Mouse (Mus musculus) neural tube, embryonic 13.5 days (tissue): ENCODE data around the gene Olfr554. TPM values are rescaled to one million over a fixed set of nuclear protein-coding genes. Genes with fewer than 3 reads are reported as not detected.
A peak's percentile ranks its signal among the peaks of the same experiment; 100 is the strongest.

Source experiments
- ATAC-seq: fragments of 200-750 bp; cut with Nextera tagmentation; 2 replicates; pipeline ENCODE4 v1.8.0; 2017; ENCODE audit warnings: low read depth, mild to moderate bottlenecking, moderate TSS enrichment, moderate library complexity
- H3K27ac ChIP-seq: fragments of 300-500 bp; sonication (generic); replicated peaks from 2 replicates; pipeline ENCODE4 v1.5.1; 2015; ENCODE audit warnings: moderate library complexity, mild to moderate bottlenecking, inconsistent platforms
- H3K27me3 ChIP-seq: fragments of 300-500 bp; sonication (generic); 2 replicates; pipeline ENCODE4 v1.6.1; 2015; ENCODE audit warnings: mild to moderate bottlenecking, inconsistent platforms
- H3K36me3 ChIP-seq: fragments of 300-500 bp; sonication (generic); 2 replicates; pipeline ENCODE4 v1.6.1; 2015; ENCODE audit warnings: mild to moderate bottlenecking, inconsistent platforms
- H3K4me1 ChIP-seq: fragments of 300-500 bp; sonication (generic); replicated peaks from 2 replicates; pipeline ENCODE4 v1.6.1; 2015; ENCODE audit warnings: inconsistent platforms
- H3K4me2 ChIP-seq: fragments of 300-500 bp; sonication (generic); 2 replicates; pipeline ENCODE4 v1.6.1; 2015; ENCODE audit warnings: inconsistent platforms, mild to moderate bottlenecking, moderate library complexity
- H3K4me3 ChIP-seq: fragments of 300-500 bp; sonication (generic); 2 replicates; pipeline ENCODE4 v1.5.1; 2015; ENCODE audit warnings: mild to moderate bottlenecking, inconsistent platforms
- H3K9ac ChIP-seq: fragments of 300-500 bp; sonication (generic); 2 replicates; pipeline ENCODE4 v1.6.1; 2015; ENCODE audit warnings: moderate library complexity, mild to moderate bottlenecking, inconsistent platforms
- H3K9me3 ChIP-seq: fragments of 300-500 bp; sonication (generic); 2 replicates; pipeline ENCODE4 v1.6.1; 2016; ENCODE audit warnings: inconsistent platforms
- WGBS: fragments of 180-500 bp; shearing (Covaris S2); methylation state at CpG from one replicate; pipeline ENCODE4 v1.1.7; 2015; 5-methylcytosine and 5-hydroxymethylcytosine counted together
- polyA plus RNA-seq: library from polyadenylated mRNA; unstranded; fragments of >200 nt; fragmentation: Nextera tagmentation; extraction: Ambion mirVana; gene quantifications from 2 replicates; pipeline ENCODE4 v1.2.1, GENCODE M21; 2015

The Olfr554 gene
- polyA plus RNA-seq, 1 experiment from 2014 or later = not detected

DNA sequence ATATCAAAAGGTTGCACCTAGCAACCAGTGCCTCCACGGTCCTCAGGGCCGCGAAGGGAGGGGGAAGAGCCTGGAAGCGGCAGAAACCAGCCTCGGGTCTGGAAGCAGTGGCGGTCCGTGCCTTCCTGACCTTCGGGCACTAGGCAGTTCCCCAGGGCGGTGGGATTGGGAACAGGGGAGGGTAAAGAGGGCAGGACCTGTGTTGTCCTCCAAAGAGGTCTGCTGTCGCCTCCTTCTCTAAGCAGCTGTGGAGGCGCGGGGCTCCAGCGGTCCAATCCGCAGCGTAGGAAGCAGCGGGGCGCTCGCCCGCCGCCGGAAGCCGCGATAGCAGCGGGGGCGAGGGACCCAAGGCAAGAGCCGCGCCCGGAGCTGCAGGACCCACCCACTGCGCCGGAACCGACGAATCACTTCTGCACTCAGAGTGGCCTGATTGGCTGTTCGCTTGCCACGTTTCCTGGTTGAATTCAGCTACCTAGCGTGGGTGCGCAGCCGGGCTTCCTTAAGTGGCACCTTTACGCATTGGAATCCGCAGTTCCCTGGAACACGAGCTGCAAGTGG lies 48.8 kb downstream of the Olfr554 start, which contains the start of gene Trim68:
TSS of gene Trim68 (minus strand) at position 384 of the 558 bp plus-strand sequence.
- ATAC-seq = peak; percentile 100
- Histone ChIP-seq H3K27ac (peak within 1 kb of the TSS; percentile 68), H3K36me3 (no peaks in the 10 kb centered on the region), H3K9me3 (no peaks in the 10 kb centered on the region), H3K4me2 (peak within 1 kb of the TSS; percentile 61), H3K27me3 (no peaks in the 10 kb centered on the region), H3K9ac (peak within 1 kb of the TSS; percentile 77), H3K4me1 (peaks cover 5% of the 10 kb centered on the region; the same call in 1 of the 2 replicates), H3K4me3 (peak within 1 kb of the TSS; percentile 56)
- under 1% methylated on average over 40 of the region's 40 CpGs for WGBS

Other genes starting within 250 kb of the Olfr554 start
- 46.7 and 55.0 TPM in 2 replicates for gene Rrm1, start 196.7 kb upstream of the Olfr554 start, polyA plus RNA-seq
- gene Olfr543, start 156.8 kb upstream of the Olfr554 start, polyA plus RNA-seq = 0.48 and 0.50 TPM in 2 replicates
- gene Olfr544, start 150.1 kb upstream of the Olfr554 start, polyA plus RNA-seq = 0.17 TPM in 1 of 2 replicates, not detected in the other
- 0.38 TPM in 1 of 2 replicates, not detected in the other for gene Olfr545, start 138.9 kb upstream of the Olfr554 start, polyA plus RNA-seq
- gene Olfr547, start 103.7 kb upstream of the Olfr554 start, polyA plus RNA-seq = not detected in 2 replicates
- gene Olfr548-ps1, start 97.5 kb upstream of the Olfr554 start, polyA plus RNA-seq = not detected in 2 replicates
- not detected in 2 replicates for gene Olfr549, start 88.6 kb upstream of the Olfr554 start, polyA plus RNA-seq
- gene Trim21, start 72.9 kb upstream of the Olfr554 start, polyA plus RNA-seq = 0.15 and 0.36 TPM in 2 replicates
- not detected in 2 replicates for gene Olfr550, start 67.0 kb upstream of the Olfr554 start, polyA plus RNA-seq
- gene Olfr551, start 46.5 kb upstream of the Olfr554 start, polyA plus RNA-seq = not detected in 2 replicates
- gene Olfr552, start 40.7 kb upstream of the Olfr554 start, polyA plus RNA-seq = 0.06 TPM in 1 of 2 replicates, not detected in the other
- gene Olfr553, start 20.2 kb upstream of the Olfr554 start, polyA plus RNA-seq = not detected in 2 replicates
- not detected in 2 replicates for gene Olfr555, start 20.4 kb downstream of the Olfr554 start, polyA plus RNA-seq
- gene Olfr556, start 26.5 kb downstream of the Olfr554 start, polyA plus RNA-seq = not detected in 2 replicates
- gene Trim68, start 48.9 kb downstream of the Olfr554 start, polyA plus RNA-seq = 9.3 and 12.3 TPM in 2 replicates
- not detected in 2 replicates for gene Olfr557, start 57.5 kb downstream of the Olfr554 start, polyA plus RNA-seq
- 2.5 and 2.7 TPM in 2 replicates for gene Olfr558, start 63.8 kb downstream of the Olfr554 start, polyA plus RNA-seq
- gene Olfr33, start 80.6 kb downstream of the Olfr554 start, polyA plus RNA-seq = not detected in 2 replicates
- not detected in 2 replicates for gene Olfr559, start 89.1 kb downstream of the Olfr554 start, polyA plus RNA-seq
- not detected in 2 replicates for gene Olfr560, start 120.9 kb downstream of the Olfr554 start, polyA plus RNA-seq
- gene Olfr78, start 121.0 kb downstream of the Olfr554 start, polyA plus RNA-seq = 0.27 and 0.44 TPM in 2 replicates
- gene Olfr561, start 132.8 kb downstream of the Olfr554 start, polyA plus RNA-seq = 0.46 TPM in 1 of 2 replicates, not detected in the other
- gene Olfr564, start 165.0 kb downstream of the Olfr554 start, polyA plus RNA-seq = not detected in 2 replicates
- 0.31 and 0.50 TPM in 2 replicates for gene Olfr566, start 220.3 kb downstream of the Olfr554 start, polyA plus RNA-seq
- not detected in 2 replicates for gene Olfr568, start 238.7 kb downstream of the Olfr554 start, polyA plus RNA-seq